Mouse (Mus musculus) forebrain, embryonic 15.5 days (tissue): Measurements from ENCODE around the gene Mfap2. TPM values are rescaled to one million over a fixed set of nuclear protein-coding genes. Genes with fewer than 3 reads are reported as not detected.

ENCODE experiments used
- ATAC-seq: fragments of 200-750 bp; cut with Nextera tagmentation; replicated peaks from 2 replicates; pipeline ENCODE4 v1.8.0; 2017; ENCODE audit warnings: mild to moderate bottlenecking, moderate TSS enrichment, moderate library complexity
- H3K27ac ChIP-seq: fragments of 300-500 bp; sonication (generic); replicated peaks from 2 replicates; pipeline ENCODE4 v1.5.1; 2015; ENCODE audit warnings: mild to moderate bottlenecking, inconsistent platforms
- H3K27me3 ChIP-seq: fragments of 300-500 bp; sonication (generic); 2 replicates; pipeline ENCODE4 v1.6.1; 2015; ENCODE audit warnings: inconsistent platforms
- H3K36me3 ChIP-seq: fragments of 300-500 bp; sonication (generic); 2 replicates; pipeline ENCODE4 v1.6.1; 2015; ENCODE audit warnings: mild to moderate bottlenecking, inconsistent platforms
- H3K4me1 ChIP-seq: fragments of 300-500 bp; sonication (generic); 2 replicates; pipeline ENCODE4 v1.6.1; 2015; ENCODE audit warnings: inconsistent platforms
- H3K4me2 ChIP-seq: fragments of 300-500 bp; sonication (generic); replicated peaks from 2 replicates; pipeline ENCODE4 v1.6.1; 2015; ENCODE audit warnings: mild to moderate bottlenecking, inconsistent platforms
- H3K4me3 ChIP-seq: fragments of 300-500 bp; sonication (generic); 2 replicates; pipeline ENCODE4 v1.5.1; 2015; ENCODE audit warnings: mild to moderate bottlenecking, inconsistent platforms
- H3K9ac ChIP-seq: fragments of 300-500 bp; sonication (generic); replicated peaks from 2 replicates; pipeline ENCODE4 v1.6.1; 2015; ENCODE audit warnings: mild to moderate bottlenecking, inconsistent platforms
- H3K9me3 ChIP-seq: fragments of 300-500 bp; sonication (generic); 2 replicates; pipeline ENCODE4 v1.6.1; 2016; ENCODE audit warnings: inconsistent platforms
- WGBS: fragments of 180-500 bp; shearing (Covaris S2); methylation state at CpG from one replicate; pipeline ENCODE4 v1.1.7; 2015; ENCODE audit warnings: mixed read lengths; 5-methylcytosine and 5-hydroxymethylcytosine counted together
- polyA plus RNA-seq: library from polyadenylated mRNA; unstranded; fragments of >200 nt; fragmentation: Nextera tagmentation; extraction: Ambion mirVana; gene quantifications from 2 replicates; pipeline ENCODE4 v1.2.1, GENCODE M21; 2015

The Mfap2 gene
- polyA plus RNA-seq, 1 experiment from 2014 or later = 215 TPM

GRCm38 (mm10) chr4:141041117-141041516 is 30.9 kb downstream of the Mfap2 start:
- ATAC-seq = no peak
- Histone ChIP-seq H3K27me3 (no peaks in the 10 kb centered on the region), H3K4me1 (0 out of 2 replicates have a peak, but pooled peaks cover 3% of the 10 kb centered on the region), H3K36me3 (peaks cover 22% of the 10 kb centered on the region; the same call in 1 of the 2 replicates), H3K9ac (no peak overlapping the region), H3K27ac (no peak overlapping the region), H3K4me2 (no peak overlapping the region), H3K4me3 (no peak overlapping the region), H3K9me3 (no peaks in the 10 kb centered on the region)
- 48% methylated on average over 12 of the region's 12 CpGs for WGBS

- ATAC-seq = peak; percentile 39
- H3K27ac ChIP-seq = no peak overlapping the region
Observed at GRCm38 (mm10) chr4:141044816-141045215, 34.6 kb downstream of the Mfap2 start.

GRCm38 (mm10) chr4:141048810-141049475 is 38.7 kb downstream of the Mfap2 start:
- 17% methylated on average over 17 of the region's 17 CpGs for WGBS
- Histone ChIP-seq H3K4me1 (peaks cover 58% of the 10 kb centered on the region), H3K4me3 (no peak overlapping the region)

More at GRCm38 (mm10) chr4:141044816-141045215, 34.6 kb downstream of the Mfap2 start:
- 10% methylated on average over 8 of the region's 8 CpGs for WGBS
- Histone ChIP-seq H3K4me1 (peaks cover 23% of the 10 kb centered on the region), H3K4me2 (no peak overlapping the region), H3K36me3 (0 out of 2 replicates have a peak, but pooled peaks cover 9% of the 10 kb centered on the region), H3K9me3 (no peaks in the 10 kb centered on the region), H3K27me3 (no peaks in the 10 kb centered on the region), H3K4me3 (no peak overlapping the region), H3K9ac (no peak overlapping the region)

GRCm38 (mm10) chr4:141049476-141049835 is 39.2 kb downstream of the Mfap2 start:
- Histone ChIP-seq H3K9ac (peak overlapping the region; percentile 2; the same call in 1 of the 2 replicates), H3K4me3 (no peak overlapping the region), H3K36me3 (no peaks in the 10 kb centered on the region), H3K9me3 (no peaks in the 10 kb centered on the region), H3K27ac (peak overlapping the region; percentile 88), H3K27me3 (no peaks in the 10 kb centered on the region), H3K4me2 (peak overlapping the region; percentile 30), H3K4me1 (peaks cover 62% of the 10 kb centered on the region)
- WGBS = 5% methylated on average over 4 of the region's 4 CpGs
- ATAC-seq = peak; percentile 66

More at GRCm38 (mm10) chr4:141048810-141049475, 38.7 kb downstream of the Mfap2 start:
- H3K36me3 ChIP-seq = no peaks in the 10 kb centered on the region
- H3K9ac ChIP-seq = peak overlapping the region; percentile 2
- no peaks in the 10 kb centered on the region for H3K9me3 ChIP-seq
- ATAC-seq = peak; percentile 9; the same call in 1 of the 2 replicates
- peak overlapping the region; percentile 88 for H3K27ac ChIP-seq
- H3K27me3 ChIP-seq = no peaks in the 10 kb centered on the region
- H3K4me2 ChIP-seq = peak overlapping the region; percentile 30

DNA sequence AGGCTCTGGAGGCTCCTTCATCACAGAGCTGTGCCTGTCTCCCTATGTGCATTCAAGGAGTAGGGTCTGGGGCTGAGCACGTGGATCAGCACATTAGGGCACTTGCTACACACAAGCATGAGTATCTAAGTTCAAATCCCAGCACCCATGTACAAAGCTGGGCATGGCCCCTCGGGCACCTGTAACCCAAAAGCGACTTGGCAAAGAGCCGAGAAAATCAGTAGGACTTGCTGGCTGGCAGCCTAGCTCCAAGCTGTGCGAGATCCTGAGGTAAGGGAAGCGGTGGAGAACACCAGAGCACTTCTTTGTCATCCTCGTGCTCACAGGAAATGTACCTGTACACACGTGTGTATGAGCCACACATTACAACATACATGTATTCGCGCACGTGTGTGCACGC is 42.2 kb downstream of the Mfap2 start:
- H3K4me3 ChIP-seq = no peak overlapping the region
- 57% methylated on average over 12 of the region's 12 CpGs for WGBS
- H3K36me3 ChIP-seq = no peaks in the 10 kb centered on the region
- H3K27ac ChIP-seq = peak overlapping the region; percentile 96
- peaks cover 59% of the 10 kb centered on the region for H3K4me1 ChIP-seq
- H3K9me3 ChIP-seq = no peaks in the 10 kb centered on the region
- H3K9ac ChIP-seq = no peak overlapping the region
- H3K27me3 ChIP-seq = no peaks in the 10 kb centered on the region
- ATAC-seq = no peak
- peak overlapping the region; percentile 54; the same call in 1 of the 2 replicates for H3K4me2 ChIP-seq

- H3K4me1 ChIP-seq = peaks cover 55% of the 10 kb centered on the region
- ATAC-seq = no peak
- H3K4me3 ChIP-seq = peak overlapping the region; percentile 34
- H3K27ac ChIP-seq = peak overlapping the region; percentile 96
- WGBS = 22% methylated on average over 8 of the region's 8 CpGs
- H3K4me2 ChIP-seq = peak overlapping the region; percentile 54
- no peaks in the 10 kb centered on the region for H3K36me3 ChIP-seq
- no peaks in the 10 kb centered on the region for H3K9me3 ChIP-seq
- H3K9ac ChIP-seq = peak overlapping the region; percentile 50
- H3K27me3 ChIP-seq = no peaks in the 10 kb centered on the region
Observed at GRCm38 (mm10) chr4:141053138-141053537, 42.9 kb downstream of the Mfap2 start.

GRCm38 (mm10) chr4:141053568-141054161 is 43.4 kb downstream of the Mfap2 start:
- peak overlapping the region; percentile 50 for H3K9ac ChIP-seq
- H3K36me3 ChIP-seq = no peaks in the 10 kb centered on the region
- peak overlapping the region; percentile 34 for H3K4me3 ChIP-seq
- H3K4me1 ChIP-seq = peaks cover 50% of the 10 kb centered on the region
- H3K9me3 ChIP-seq = no peaks in the 10 kb centered on the region
- no peaks in the 10 kb centered on the region for H3K27me3 ChIP-seq
- peak; percentile 49 for ATAC-seq
- H3K27ac ChIP-seq = peak overlapping the region; percentile 96
- H3K4me2 ChIP-seq = peak overlapping the region; percentile 54
- 2% methylated on average over 17 of the region's 17 CpGs for WGBS

GRCm38 (mm10) chr4:141056970-141057369 is 46.8 kb downstream of the Mfap2 start:
- 94% methylated on average over 10 of the region's 10 CpGs for WGBS
- H3K4me3 ChIP-seq = no peak overlapping the region
- no peak overlapping the region for H3K4me2 ChIP-seq
- H3K36me3 ChIP-seq = no peaks in the 10 kb centered on the region
- H3K27ac ChIP-seq = no peak overlapping the region
- H3K27me3 ChIP-seq = no peaks in the 10 kb centered on the region
- no peak for ATAC-seq
- no peak overlapping the region for H3K9ac ChIP-seq
- peaks cover 39% of the 10 kb centered on the region for H3K4me1 ChIP-seq
- H3K9me3 ChIP-seq = no peaks in the 10 kb centered on the region

GRCm38 (mm10) chr4:141058835-141059234 is 48.6 kb downstream of the Mfap2 start:
- peaks cover 21% of the 10 kb centered on the region for H3K4me1 ChIP-seq
- H3K9me3 ChIP-seq = no peaks in the 10 kb centered on the region
- no peak overlapping the region for H3K27ac ChIP-seq
- no peak overlapping the region for H3K4me3 ChIP-seq
- H3K27me3 ChIP-seq = no peaks in the 10 kb centered on the region
- H3K36me3 ChIP-seq = no peaks in the 10 kb centered on the region
- H3K9ac ChIP-seq = no peak overlapping the region
- no peak overlapping the region for H3K4me2 ChIP-seq
- WGBS = 74% methylated on average over 9 of the region's 9 CpGs
- ATAC-seq = no peak

GRCm38 (mm10) chr4:141059616-141060425 is 49.6 kb downstream of the Mfap2 start:
- Histone ChIP-seq H3K9ac (peak overlapping the region; percentile 77), H3K9me3 (no peaks in the 10 kb centered on the region), H3K4me3 (peak overlapping the region; percentile 63), H3K27me3 (no peaks in the 10 kb centered on the region), H3K4me2 (peak overlapping the region; percentile 68), H3K27ac (peak overlapping the region; percentile 95), H3K4me1 (peaks cover 16% of the 10 kb centered on the region), H3K36me3 (no peaks in the 10 kb centered on the region)
- peak; percentile 4; the same call in 1 of the 2 replicates for ATAC-seq
- WGBS = 2% methylated on average over 29 of the region's 32 CpGs

DNA sequence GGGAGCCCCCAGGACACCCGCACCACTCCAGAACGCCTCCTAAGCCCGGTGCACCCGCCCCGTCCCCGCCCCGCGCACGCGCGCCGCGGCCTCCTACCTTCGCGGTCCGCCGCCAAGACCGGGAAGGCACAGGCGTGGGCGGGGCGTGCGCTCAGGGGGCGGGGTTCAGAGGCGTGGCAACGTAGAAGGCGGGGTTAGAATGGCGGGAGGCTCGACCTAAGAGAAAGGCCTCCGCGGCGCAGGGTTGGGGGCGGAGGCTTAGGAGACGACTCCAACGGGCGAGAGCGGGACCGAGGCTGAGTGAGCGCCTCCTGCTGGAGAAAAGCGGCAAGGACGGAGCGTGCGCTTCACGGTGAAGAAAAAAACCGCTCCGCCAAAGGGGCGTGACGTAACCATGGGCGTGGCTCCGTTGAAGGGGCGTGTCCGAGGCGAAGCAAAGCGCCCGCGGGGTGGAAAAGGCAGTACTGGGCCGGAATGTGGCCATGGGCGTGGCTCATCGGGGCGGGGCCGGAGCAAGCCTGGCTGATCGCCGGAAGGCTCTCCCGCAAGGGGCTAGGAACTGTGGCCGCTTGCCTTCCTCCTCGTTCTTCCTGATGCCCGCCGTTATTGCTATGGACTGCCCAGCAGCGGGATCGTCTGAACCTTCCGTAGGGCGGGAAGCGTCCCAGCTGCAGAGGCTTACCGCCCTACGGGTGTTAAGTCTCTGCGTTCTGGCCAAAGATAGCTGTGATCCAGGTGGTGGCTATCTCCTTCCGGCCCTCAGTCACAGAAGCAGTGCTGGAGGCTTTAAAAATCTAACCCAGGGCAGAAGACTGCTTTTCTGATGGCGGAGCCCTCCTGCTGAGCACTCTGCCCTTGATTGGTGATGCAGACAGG is 50.4 kb downstream of the Mfap2 start, which contains the start of gene Crocc:
Gene Crocc, minus strand, starts transcription at position 125 of the 876 bp plus-strand sequence.
- peak; percentile 93 for ATAC-seq

More for the DNA sequence above, 50.4 kb downstream of the Mfap2 start, which contains the start of gene Crocc:
- under 1% methylated on average over 76 of the region's 77 CpGs for WGBS
- peak within 1 kb of the TSS; percentile 77 for H3K9ac ChIP-seq
- H3K36me3 ChIP-seq = 0 out of 2 replicates have a peak, but pooled peaks cover under 1% of the 10 kb centered on the region
- no peaks in the 10 kb centered on the region for H3K9me3 ChIP-seq
- H3K27me3 ChIP-seq = no peaks in the 10 kb centered on the region
- peaks cover 16% of the 10 kb centered on the region for H3K4me1 ChIP-seq
- H3K27ac ChIP-seq = peak within 1 kb of the TSS; percentile 95
- H3K4me2 ChIP-seq = peak within 1 kb of the TSS; percentile 68
- peak within 1 kb of the TSS; percentile 63 for H3K4me3 ChIP-seq
